Mouse (Mus musculus) heart, adult 9 months (tissue): ENCODE results near the gene Leng1.
"Not testable (repeated sequence)": the region's sequence is repeated elsewhere in the genome, so short reads cannot be mapped to it uniquely, and the experiment has no call there.

Experiments used
- DNase-seq, 2 experiments: peaks; one replicate each; pipeline ENCODE4 v3.0.0; 2022; ENCODE audit warnings: low spot score in 2 of 2

Leng1 gene

DNA sequence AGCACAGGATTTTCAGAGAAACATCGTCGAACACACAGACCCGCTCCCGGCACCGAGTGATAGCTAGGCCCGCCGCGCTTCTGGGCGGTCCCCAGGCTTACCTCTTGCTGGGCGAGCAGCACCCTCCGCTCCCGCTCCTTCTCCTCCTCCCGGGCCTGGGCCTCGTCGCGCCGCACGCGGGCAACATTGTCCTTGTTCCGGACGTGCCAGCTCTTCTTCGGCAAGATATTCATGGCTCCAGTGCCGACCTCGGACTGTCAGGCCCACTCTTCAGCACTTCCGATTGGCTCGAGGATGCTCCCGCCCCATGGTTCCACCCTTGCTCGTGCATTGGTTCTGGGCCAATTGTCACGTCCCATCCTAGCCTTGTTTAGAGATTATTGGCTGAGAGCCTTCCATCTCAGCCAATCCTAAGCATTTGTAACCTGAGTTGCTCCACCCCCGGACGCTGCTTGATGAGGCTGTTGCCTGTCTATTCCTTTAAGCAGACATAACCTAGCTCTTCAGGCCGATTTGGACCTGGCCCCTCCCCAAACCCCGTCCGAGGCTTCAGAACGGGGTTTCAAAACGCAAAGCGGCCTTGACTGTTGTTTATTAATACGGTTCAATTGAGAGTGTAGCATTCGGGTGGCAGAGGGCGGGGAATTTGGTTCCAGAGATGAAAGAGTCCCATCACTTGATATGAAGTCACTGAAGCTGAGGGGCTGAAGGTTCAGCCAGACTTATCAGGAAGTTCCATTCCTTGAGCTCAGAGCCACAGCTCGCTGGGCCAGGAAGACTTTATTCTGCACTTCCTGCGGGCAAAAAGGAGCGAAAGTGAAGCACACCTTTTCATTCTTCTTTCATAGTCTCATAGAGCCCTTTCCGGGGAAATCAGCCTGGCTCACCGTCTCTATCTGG lies at the start of gene Leng1:
Gene Leng1, minus strand, starts transcription at position 626 of the 900 bp plus-strand sequence.
- DNase-seq: peak; percentile 99

DNA sequence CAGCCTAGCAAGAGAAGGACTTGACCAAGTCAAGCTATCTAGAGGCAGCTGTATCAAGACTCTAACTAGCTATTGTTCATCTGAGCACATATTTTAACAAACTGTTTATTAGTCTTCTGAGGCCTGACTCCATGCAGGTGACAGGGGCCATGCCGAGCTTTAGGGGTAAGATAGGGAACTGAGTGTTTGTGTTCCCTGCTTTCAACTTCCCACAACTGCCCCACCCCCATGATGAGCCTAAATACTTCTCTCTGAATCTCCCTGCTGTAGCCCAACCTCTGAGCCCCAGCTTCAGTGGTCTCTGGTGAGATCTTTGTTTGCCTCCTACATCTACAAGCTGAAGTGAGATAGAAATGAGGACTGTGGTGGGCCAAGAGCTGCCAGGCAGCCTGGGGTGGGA lies 49.6 kb upstream of the Leng1 start:
- no peak for DNase-seq

DNA sequence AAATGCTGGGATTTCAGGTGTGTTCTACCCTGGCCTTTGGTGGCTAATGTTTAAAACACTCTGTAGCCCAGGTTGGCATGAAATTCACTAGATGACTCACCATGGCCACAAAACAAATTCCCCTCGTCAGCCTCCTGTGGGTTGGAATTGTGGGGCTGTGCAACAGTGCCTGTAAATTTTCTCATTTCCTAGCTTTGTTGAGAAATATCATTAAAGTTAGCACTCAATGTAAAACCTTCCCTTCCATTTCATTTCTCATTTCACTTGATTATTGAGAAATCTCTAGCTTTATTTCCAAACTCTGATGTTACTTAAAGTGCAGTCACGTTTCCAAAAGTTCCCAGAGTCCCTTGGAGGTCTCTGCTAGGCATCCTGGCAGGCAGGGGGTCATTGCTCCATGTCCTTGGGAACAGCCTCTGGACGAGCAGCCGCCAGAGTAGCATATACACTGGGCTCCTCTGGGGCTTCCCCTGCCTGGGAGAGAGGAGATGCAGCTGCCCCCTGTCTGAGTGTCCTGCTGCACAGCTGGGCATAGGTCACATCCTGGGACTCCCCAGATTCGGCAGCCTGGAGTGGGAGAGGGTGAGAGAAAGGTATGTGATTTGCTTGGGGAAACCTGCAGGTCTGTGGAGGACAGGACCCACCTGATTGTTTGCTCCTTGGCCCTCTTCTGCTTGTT lies 46.8 kb upstream of the Leng1 start:
- no peak for DNase-seq

DNA sequence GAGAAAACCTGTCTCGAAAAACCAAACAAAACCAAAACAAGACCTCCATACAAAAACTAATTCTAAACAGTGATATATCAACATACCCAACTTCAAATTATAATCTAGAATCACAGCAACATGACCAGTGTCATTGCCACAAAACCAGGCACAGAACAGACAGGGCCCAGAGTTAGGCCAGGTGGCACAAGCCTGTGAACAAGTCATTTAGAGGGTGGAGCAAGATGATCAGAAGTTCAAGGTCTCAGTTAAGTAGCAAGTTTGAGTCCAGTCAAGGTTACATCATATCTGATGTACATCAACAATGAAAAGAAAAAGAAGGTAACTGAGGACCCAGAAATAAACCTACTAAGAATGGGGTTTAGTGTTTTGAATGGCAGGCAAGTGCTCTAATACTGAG lies 43.4 kb upstream of the Leng1 start:
- DNase-seq: no peak

- DNase-seq: not testable (repeated sequence)
Observed at GRCm38 (mm10) chr7:3708447-3708980, 42.9 kb upstream of the Leng1 start.

DNA sequence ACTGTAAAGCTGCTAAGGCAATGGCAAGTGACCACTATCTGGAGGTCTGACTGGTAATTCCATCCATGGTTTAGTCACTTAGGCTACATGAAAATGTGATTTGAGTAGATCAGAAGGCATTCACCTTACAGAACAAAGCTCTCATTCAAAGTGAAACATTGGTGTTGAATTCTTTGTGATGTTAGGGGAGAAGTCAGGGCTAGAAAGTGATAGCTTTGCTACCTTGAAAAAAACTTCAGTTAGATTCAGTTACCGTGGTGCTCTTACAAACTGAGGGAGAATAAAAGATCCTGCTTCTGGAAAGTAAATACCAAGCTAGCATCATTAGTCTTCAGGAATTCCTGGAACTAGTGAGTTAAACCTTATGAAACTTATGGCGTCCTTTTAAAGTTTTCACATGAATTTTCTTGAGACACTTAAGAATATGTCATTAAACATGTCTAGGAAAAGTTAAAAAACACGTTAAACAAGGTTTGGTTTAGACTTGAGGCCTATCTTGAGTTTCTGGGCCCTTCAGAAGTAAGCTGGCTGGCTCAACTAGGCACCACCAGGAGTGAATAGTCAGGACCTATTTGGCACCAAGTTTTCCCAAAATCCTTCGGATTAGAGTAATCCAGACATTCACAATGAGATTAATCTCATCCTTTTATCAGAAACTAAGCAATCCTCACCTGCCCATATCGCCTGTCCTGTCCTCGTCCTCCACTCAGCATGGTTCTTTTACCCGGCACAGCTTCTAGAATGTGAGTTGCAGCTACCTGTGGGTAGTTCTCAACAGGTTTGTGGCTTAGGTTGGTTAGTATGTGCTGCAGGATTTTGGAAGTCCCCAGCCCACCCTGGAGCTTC lies 42.2 kb upstream of the Leng1 start:
- no peak for DNase-seq

DNA sequence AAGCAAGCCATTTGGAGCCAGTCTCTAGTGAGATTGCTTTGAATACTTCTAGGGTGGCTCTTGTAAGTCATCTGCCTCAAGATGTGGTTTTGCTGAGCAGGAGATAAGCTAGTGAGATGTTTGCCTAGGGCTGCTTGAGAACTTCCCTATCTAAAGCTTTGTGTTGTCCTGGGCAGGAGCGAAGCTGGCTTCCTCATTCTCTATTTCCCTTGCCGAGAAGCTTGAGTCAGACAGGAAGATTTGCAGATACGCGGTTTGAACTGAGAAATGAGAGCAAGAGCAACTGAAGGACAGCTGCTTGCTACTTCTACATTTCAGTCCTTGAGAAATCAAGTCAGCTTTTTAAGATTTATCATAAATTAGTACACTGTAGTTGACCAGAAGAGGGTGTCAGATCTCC lies 41.4 kb upstream of the Leng1 start:
- DNase-seq: peak; percentile 34 to 55

- peak in 1 of 2 experiments; percentile 15 for DNase-seq
Observed at GRCm38 (mm10) chr7:3706343-3706934, 40.8 kb upstream of the Leng1 start.

DNA sequence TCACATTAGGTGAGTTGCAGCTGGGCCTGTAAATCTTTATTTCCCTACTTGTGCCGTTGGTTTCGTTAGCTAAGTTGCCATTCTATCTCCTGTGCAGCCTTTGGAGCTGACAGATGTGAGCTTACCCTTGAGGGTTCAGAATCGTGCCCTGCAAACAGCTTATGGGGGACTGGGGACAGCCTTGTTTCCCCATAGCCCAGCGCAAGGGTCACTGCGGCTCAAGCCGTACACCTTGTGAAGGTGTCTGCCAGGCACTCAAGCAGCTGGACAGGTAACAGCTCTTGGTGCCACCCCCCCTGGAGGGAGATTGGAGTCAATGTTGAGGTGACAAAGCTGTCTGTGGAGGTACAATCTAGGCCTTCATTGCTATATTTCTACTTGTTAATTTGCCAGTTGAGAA lies 40.3 kb upstream of the Leng1 start:
- DNase-seq: no peak

GRCm38 (mm10) chr7:3705461-3705860 lies 39.8 kb upstream of the Leng1 start:
- not testable (repeated sequence) for DNase-seq

GRCm38 (mm10) chr7:3704475-3704874 lies 38.8 kb upstream of the Leng1 start:
- DNase-seq: no peak

DNA sequence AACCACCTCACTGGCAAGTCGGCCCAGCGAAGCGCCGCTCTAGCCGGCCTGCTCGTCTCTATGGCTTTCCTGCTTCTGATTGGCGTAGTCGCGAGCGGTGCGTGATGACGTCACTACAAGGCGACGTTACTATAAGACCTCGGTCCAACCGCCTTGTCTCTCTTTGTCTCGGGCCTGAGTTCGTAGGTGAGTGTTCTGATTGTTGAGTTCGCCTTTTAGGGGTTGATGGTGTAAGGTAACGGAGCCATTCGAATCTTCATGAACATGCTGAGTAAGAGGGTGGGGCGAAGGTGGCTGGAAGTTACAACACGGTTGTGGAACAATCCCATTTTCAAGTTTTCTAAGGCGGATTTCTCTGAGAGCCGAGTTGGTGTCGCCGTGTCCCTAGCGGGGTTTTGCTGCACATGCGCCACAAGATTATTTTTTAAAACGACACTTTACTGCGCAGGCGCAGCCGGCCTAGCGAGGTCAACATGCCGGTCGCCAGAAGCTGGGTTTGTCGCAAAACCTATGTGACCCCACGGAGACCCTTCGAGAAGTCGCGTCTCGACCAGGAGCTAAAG lies 38.3 kb upstream of the Leng1 start, which contains the start of gene Rps9:
Gene Rps9, plus strand, starts transcription at position 115 of the 563 bp plus-strand sequence.
- DNase-seq: peak; percentile 96

DNA sequence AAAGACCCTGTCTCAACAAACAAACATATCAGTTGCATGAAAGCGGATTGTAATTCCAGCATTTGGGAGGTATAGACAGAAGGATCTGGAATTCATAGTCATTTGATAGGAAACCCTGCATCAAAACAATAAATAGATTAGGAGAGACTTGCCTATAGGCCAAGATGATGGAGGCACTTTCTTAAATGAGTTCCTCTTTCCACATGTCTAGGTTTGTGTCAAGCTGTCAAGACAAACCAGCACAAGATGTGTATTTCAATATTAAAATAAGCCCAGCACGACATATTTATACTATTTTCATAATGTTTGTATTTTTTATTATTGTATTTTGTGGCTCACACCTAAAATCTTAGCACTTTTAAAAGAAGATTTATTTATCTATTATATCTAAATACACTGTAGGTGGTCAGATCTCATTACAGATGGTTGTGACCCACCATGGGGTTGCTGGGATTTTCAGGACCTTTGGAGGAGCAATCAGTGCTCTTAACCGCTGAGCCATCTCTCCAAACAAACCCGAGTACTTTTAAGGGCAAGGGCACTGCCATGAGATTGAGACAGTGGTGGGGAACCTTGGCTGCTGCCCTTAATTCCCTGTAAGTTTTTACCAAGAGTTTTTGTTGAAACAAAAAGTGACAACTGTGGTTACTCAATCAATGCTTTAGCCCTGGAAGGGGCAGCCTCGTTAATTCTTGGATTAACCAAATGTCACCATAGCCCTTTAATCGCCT lies 37.7 kb upstream of the Leng1 start:
- DNase-seq: no peak

- DNase-seq: no peak
Observed at GRCm38 (mm10) chr7:3698471-3698870, 32.8 kb upstream of the Leng1 start.

DNA sequence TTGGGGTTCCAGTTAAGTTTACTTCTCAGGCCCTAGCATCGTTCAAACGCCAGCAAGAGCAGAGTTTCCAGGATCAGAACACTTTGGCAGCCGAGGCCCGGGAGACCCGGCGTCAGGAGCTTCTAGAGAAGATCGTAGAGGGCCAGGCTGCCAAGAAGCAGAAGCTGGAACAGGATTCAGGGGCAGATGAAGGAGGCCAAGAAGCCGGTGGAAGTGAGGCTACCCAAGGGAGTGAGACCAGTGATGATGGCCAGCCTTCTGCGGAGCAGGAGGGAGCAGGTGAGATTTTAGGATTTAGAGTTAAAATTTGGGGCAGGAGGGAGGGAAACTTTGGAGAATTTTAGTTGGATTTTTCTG lies 29.3 kb upstream of the Leng1 start:
- peak in 1 of 2 experiments; percentile 39 for DNase-seq

DNA sequence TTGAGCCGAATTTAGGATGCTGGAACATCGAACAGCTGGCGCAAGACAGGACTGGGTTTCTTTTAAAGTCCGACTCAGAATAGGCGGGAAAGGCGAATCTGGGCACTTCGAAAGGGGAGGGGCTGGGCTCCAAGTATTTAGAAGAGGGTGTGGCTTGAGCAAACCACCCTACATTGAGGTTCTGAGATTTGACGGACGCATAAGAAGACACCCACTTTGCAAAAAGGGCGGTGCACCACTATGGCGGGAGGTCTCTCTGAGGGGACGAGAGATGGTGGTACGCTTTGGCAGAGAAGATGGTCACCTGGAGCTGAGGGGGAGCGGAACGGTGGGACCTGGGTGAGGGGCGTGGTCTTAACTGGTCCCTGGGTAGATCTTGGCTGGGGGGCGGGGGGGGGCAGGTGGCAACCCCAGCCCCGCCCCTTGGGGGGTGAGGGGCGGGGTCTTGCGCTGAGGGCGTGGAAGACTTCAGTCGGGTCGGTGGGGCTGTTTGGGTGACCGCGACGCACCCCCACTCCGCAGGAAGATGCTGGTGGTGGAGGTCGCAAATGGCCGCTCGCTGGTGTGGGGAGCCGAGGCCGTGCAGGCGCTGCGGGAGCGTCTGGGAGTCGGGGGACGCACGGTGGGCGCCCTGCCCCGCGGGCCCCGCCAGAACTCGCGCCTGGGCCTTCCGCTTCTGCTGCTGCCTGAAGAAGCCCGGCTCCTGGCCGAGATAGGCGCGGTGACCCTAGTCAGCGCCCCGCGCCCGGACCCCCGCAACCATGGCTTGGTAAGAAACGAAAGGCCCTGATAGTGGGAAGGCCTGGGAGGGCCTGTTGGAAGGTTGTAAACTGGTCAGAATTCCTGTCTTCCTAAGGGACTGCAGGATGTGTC lies 28.7 kb upstream of the Leng1 start:
- peak; percentile 77 to 78 for DNase-seq

DNA sequence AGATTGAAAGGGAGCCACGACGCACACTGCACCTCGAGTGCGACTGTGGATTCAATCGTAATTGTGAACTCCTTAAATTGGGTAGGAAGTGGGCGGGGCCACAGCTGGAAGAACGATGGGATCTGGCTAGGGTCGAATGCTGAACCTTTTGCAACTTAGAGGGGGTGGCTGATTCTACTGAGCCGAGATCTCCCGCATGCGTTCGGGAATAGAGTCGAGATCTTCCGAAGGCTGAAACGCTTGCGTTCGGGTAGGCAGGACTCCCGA lies 28.1 kb upstream of the Leng1 start:
- no peak for DNase-seq

GRCm38 (mm10) chr7:3692987-3693808 lies 27.6 kb upstream of the Leng1 start, which contains the start of gene Mboat7:
Mboat7 (minus strand) TSS chr7:3693523.
- peak; percentile 96 to 98 for DNase-seq
